Mouse (Mus musculus) spleen, adult 2 months (tissue): ENCODE data around the gene Bod1l.

Experiments used
- CTCF ChIP-seq: fragments of 200-500 bp; IDR thresholded peaks from 2 replicates; pipeline ENCODE4 v1.5.1; 2011; ENCODE audit warnings: mild to moderate bottlenecking, inconsistent platforms; ENCODE audit not compliant: insufficient read depth, insufficient read length, insufficient replicate concordance; ENCODE audit errors: extremely low read depth
- POLR2A ChIP-seq: fragments of 200-500 bp; IDR thresholded peaks from 2 replicates; pipeline ENCODE4 v1.6.1; 2011; ENCODE audit warnings: low read depth, low read length, inconsistent platforms

DNA sequence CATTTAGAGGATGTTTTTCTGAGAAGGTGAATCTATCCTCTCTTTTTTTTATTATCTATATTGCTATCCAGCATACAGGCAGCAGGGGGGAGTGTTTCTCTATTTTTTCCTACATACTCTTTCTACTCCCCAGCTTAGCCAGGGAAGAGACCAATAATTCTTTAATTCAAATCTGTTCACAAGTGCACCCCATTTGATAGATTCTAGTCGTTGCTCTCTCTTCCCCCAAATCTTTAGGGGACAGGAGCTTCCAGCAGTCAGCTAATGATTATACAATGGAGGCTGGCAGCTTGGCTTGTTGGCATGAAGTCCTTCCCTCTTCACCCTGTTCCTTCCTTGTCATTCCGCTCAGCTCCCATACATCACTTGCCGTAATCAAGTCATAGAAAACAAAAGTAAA, 44.7 kb upstream of the Bod1l start:
- TF ChIP-seq CTCF (no peak), POLR2A (no peak)
